Mouse (Mus musculus) testis, adult 2 months (tissue): ENCODE measurements around the gene Ak2.

Experiments used
- CTCF ChIP-seq: fragments of 200-500 bp; IDR thresholded peaks from 2 replicates; pipeline ENCODE4 v1.5.1; 2012; ENCODE audit warnings: low read depth, mild to moderate bottlenecking, inconsistent platforms, low read length, moderate library complexity; ENCODE audit not compliant: control insufficient read depth, insufficient read depth, insufficient replicate concordance
- POLR2A ChIP-seq: fragments of 200-500 bp; IDR thresholded peaks from 2 replicates; pipeline ENCODE4 v1.6.1; 2012; ENCODE audit warnings: low read depth, mild to moderate bottlenecking, inconsistent platforms, low read length, moderate library complexity; ENCODE audit not compliant: control insufficient read depth

- no peak for TF ChIP-seq CTCF
- no peak for TF ChIP-seq POLR2A
These were observed 15.2 kb upstream of the Ak2 start for GRCm38 (mm10) chr4:128976577-128976976.
